Mouse (Mus musculus) kidney, postnatal 14 days (tissue): ENCODE measurements around the gene Trim50.

Experiments
- DNase-seq: peaks from one replicate; pipeline ENCODE4 v3.0.0; 2022; ENCODE audit warnings: mixed read lengths

The Trim50 gene

DNA sequence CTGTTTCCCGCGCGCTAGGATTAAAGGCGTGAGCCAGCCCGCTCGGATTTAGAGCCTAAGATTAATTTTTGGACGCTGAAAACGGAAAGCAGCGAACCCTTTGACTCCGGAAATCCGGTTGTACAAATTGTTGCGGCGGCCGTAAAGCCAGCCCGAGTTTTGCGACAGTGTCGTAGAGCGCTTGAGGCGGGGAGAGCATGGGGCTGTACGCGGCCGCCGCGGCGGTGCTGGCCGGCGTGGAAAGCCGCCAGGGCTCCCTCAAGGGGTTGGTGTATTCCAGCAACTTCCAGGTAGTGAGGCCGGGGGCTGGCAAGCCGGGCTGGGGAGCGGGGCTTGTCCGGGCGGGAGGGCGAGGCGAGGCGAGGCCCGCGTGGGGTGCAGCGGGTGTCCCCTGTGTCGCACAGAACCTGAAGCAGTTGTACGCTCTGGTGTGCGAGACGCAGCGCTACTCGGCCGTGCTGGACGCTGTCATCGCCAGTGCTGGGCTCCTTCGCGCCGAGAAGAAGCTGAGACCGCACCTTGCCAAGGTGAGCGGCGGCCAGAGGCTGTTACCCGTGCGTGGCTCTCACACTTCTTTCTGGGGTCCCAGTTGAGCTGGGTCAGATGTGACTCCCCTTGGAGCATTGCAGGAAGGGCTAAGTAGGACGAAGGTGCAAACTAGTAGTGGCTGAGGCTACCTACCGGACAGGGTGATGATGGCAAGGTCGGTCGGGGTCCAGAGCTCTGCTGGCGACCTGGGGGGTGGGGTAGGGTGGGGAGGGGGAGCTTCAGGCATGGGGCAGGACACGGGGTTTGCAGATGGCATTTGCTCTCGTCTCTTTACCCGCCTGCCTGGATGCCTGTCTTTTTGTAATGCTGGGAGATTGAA, 16.9 kb downstream of the Trim50 start, which contains the start of gene Nsun5:
Nsun5 (plus strand) TSS at position 167 of the 868 bp plus-strand sequence.
- peak; percentile 96 for DNase-seq

DNA sequence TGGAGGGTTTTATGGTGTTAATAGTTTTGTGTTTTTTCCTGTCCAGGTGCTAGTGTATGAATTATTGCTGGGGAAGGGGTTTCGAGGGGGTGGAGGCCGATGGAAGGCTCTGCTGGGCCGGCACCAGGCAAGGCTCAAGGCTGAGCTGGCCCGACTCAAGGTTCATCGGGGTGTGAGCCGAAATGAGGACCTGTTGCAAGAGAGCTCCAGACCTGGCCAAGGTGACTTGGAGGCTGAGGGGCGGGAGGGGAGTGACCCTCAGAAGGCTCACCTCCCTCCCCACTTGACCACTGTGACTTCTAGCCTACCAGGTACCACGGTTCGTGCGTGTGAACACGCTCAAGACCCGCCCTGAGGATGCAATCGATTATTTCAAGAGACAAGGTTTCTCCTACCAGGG, 18.1 kb downstream of the Trim50 start:
- no peak for DNase-seq

DNA sequence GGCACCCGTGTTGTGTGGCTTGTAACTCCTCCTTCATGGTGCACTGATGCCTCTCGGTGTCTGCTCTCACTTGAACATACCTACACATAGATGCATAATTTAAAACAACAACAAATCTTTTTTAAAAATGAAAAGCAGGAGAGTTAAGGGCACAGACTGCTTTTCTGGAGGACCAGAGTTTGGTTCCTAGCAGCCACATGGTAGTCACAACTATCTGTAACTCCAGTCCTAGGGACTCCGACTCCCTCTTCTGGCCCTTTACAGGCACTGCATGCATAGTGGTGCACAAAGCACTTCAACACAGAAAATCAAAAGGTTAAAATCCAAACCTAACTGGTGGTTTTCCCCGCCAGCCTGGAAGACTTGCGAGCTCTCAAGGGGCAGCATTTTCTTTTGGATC, 20.5 kb downstream of the Trim50 start:
- no peak for DNase-seq

DNA sequence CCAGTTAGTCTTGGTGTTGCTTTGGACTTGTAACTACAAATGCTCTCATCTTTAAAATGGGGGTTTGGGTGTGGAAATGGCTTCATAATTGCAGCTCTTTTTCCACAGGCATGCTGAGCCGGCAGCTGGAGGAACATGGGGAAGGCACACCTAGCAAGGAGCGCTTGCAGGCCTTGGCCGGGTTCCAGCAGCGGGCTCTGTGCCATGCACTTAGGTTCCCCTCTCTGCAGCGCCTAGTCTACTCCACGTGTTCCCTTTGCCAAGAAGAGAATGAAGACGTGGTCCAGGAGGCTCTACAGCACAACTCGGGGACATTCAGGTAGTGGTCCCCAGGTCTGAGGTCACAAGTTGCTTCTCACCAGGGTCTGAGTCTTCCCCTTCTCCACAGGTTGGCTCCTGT, 22.1 kb downstream of the Trim50 start:
- peak; percentile 52 for DNase-seq

DNA sequence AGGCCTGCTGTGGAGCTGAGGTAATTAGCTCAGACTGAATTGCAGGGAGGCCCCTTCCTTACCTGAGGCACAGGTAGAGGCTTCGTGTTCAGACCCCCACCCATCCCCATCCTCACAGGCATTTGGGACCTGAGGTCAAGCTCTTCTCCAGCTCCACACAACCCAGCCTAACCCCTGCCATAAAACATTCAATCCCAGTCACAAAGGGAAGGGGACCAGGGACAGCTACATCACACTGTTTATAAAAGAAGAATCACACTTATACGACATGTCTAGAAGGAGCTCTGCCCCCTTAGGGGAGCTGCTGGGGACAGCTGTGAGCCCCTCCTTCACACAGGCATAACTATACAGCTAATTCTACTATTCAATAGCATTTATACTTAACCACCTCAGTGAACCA, 23.2 kb downstream of the Trim50 start:
- DNase-seq, result no peak

DNA sequence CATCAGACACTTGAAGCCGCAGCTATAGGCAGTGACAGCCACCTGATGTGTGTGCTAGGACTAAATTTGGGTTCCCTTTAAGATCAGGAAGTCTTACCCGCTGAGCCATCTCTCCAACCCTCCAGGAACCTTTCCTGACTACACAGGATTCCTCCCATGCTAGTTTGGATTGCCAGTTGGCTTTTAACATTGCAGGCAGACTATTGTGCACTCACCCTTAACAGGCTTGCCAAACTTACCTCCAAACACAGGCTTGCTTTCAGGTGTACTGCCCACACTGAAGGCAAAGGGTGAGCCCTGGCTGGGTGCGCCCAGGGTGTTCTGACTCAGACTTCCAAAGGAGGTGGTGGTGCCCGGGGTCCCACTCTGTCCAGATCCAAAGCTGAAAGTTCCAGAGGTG, 27.6 kb downstream of the Trim50 start:
- no peak for DNase-seq

DNA sequence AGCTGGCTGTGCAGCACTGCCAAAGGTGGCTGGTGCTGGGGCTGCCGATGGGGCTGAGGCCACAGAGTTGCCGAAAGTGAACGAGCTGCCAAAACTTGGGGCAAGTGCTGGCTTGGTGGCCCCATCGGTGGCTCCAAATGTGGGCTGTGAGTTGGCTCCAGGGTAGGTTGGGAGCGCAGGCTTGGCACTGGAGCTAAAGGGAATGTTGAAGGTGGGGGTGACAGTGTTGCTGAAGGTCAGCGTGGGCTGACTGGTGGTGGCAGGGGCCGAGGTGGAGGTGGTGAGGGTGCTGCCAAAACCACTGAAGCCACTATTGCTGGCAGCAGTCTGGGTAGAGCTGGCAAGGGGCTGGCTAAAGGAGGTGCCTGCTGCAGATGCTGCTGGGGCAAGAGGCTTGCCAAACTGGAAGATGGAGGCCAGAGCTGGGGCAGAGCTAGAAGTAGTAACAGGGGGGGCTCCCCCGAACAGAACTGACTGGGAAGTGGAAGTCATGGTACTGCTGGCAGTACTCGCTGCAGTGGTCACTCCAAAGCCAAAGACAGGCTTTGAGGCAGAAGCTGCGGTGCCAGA, 28.3 kb downstream of the Trim50 start:
- DNase-seq, result no peak

DNA sequence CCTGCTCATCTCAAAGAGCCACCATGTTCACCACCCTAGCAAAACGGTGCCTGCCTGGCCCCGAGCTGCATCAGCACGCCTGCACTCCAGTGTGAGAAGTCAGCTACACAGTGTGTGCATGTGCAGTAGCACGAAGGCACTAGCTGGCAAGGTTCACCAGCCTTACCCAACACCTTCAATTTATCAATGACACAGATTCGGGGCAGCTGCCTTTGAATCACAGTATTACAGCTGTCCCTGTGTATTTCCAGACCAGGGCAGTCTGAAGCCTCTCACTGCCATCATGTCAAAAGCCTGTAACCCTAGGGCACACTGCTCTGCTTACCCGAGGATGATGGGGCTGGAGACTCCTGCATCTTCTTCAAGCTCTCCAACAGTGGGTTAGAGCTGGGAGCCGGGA, 29.7 kb downstream of the Trim50 start:
- DNase-seq, result no peak

DNA sequence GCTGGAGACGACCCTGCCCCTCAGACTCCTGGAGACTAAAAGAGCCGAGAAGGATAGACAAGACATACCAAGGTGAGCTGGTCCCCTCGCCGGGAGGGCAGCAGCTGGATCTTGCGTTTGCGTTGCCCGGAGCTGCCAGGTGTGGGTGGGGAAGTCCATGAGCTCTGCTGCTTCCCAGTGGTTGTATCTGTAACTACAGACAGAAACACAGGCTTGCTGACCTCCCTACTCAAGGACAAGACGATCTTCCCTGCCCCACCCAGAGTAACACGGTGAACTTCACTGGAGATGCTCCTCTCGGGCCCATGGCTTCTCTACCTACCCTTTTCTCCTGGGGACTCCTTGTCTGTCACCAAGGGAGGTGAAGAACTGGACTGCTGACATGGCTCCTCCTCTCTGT, 30.7 kb downstream of the Trim50 start:
- DNase-seq, result no peak

DNA sequence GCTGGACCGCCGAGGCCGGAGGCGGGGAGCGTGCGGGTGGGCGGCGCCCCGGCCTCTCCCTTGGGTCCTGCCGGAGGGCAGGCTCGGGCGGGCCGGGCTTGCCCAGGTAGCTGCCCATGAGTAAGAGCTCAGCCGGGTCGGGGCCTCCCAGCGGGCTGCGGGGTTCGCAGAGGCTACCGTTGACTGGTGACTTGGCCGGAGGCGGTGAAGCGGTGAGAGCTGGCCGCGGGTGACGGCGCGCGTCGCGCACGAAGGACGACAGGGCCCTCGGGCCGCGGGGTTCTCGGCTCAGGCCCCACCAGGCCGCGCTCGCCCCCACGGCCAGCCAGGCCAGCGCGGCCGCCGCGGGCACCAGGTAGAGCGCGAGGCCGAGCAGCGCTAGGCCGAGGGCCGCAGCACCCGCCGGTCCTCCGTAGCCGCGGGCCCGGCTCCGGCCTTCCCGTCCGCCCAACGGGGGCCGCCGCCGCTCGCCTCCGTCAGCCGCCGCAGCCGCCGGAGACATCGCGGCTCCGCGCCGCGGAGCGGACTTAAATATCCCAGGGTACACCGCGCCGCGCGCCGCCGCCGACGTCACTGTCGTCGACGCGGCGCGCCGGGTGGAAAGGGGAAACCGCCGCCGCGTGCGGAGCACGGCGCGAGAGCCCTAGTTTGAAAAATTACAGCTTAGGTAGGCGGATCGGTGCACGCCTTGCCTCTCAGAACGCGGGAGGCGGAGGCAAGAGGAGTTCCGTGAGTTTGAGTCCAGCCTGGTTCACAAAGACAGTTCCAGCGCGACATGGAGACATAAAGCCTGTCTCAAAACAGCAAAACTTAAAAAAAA, 41.1 kb downstream of the Trim50 start, which contains the start of gene Pom121:
Pom121 (minus strand) TSS at position 543 of the 820 bp plus-strand sequence.
- DNase-seq, result peak; percentile 92

DNA sequence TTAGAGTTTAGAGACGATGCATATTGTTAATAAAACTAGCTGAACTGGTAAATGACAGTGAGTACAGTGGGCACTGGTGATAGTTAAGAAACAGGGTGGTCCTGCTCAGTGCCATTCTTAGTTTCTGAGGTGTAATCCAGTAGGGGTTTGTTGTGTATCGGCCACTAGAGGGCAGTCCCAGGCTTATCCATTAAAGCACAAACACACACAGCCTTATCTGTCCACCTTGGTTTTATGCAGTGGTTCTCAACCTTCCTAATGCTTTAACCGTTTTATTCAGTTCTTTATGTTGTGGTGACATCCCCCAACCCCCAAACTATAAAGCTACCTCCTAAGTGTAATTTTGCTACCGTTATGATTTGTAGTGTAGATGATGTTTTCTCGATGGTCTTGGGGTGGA, 42.7 kb downstream of the Trim50 start:
- peak; percentile 56 for DNase-seq

DNA sequence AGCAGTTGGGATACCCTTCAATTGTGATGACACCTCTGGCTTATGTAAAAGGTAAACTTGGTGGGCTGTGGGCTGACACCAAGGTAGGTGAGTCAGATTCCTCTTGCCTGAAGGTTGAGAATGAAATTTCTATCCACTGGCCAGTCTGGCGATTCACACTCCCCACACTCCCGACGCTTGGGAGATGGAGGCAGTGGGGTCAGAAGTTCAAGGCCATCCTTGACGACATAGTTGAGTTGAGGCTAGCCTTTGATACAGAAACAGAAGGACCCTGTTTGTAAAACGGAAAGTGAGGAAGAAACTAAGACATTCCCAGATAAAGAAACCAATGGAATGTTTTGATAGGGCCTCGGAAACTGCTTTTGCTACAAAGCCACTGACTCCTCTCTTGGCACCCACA, 46.3 kb downstream of the Trim50 start:
- no peak for DNase-seq

DNA sequence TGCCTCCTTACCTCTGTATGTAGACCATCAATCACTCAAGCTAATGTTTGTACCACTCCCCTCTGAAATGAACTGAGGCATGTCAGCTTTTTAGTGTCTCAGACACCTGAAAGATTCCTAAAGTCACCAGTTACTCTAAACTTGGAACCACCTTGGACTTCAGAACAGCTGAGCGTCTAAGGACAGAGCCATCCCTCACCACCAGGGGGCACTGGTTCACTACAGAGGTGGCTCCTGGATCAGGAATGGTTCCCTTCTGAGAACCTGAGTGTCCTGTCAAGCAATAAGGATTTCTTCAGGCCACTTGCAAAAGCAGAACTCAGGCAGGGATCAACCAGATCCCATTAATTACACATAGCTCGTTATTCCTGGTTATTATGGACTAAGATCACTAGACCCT, 47.1 kb downstream of the Trim50 start:
- peak; percentile 83 for DNase-seq

DNA sequence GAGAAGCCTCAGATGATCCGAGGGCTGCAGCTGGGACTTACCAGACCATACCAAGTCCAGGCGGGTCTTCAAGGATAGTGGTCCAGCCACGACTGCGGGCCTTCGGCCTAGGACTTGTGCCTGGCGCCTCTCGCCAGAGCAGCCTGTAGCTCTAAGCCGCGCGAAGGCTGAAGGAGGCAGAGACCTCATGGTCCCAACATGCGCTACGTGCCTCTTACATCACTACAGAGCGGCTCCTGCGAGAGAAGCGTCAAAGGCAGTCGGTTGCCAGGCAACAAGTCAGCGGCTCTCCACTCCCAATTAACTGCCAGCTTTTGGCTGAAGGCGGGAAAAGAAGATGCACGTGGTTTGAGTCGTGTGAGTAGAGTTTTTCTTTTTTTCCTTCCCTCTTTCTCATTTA, 51.5 kb downstream of the Trim50 start:
- DNase-seq, result peak; percentile 40

DNA sequence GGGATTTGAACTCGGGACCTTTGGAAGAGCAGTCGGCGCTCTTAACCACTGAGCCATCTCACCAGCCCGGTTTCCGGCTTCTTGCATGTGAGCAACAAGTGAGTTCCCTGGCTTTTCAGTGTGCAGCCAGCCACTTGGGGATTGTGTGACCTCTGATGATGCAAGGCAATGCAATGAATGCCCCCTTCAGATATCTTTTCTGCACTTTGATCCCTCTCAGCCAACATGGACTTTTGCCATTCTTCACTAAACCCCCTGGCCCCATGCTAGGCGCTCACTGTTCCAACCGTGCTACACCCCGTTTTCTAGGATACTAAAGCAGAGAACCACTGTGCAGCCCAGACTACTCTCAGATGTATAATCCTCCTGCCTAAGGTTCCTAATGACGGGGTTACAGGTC, 52.3 kb downstream of the Trim50 start:
- DNase-seq, result no peak

DNA sequence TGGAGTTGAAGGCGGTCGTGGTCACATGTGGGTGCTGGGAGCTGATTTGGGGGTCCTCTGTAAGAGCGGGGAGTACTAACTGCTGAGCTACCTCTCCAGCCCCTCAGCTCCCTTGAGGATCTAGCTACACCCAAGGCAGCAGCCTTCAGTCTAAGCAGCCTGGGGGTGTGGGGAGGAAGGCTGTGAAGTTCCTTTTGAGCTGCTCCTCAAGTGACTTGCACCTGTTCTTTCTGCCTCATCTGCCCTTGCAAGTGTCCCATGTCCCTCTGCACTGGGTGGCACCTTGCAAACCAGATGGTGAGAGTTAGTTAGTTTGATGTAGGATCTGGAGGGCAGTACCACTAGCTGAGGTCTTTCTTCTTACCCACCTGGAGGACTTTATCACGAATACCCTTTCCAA, 55.0 kb downstream of the Trim50 start:
- DNase-seq, result no peak

DNA sequence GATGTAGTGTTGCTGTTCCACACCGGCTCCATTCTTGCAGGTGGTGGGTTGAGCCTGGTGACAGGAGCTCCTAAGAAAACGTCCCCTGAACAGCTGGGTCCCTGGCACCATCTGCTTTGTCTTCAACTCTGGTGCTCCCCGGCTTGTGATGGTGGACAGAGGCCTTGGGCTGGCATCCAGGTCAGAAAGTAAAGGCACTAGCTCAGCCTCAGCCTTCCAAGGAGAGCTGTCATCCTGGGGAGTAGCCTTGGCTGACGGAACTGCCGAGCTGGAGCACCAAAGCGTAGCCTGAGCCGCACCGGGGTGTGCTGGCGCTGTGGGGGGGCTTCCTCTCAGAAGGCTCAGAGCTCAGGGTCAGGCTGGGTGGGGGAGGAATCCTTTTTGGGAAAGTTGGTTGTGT, 57.2 kb downstream of the Trim50 start:
- DNase-seq, result no peak
